Mouse (Mus musculus) heart, adult 2 months (tissue): ENCODE data around the gene Fam83d.

Experiments used
- CTCF ChIP-seq: fragments of 200-600 bp; IDR thresholded peaks from 2 replicates; pipeline ENCODE4 v1.8.1; 2022; ENCODE audit warnings: antibody characterized with exemption, mild to moderate bottlenecking, moderate library complexity
- EP300 ChIP-seq: fragments of 200-500 bp; IDR thresholded peaks from 2 replicates; pipeline ENCODE4 v1.6.1; 2011; ENCODE audit warnings: low read depth, low read length, control low read depth; ENCODE audit not compliant: insufficient read depth
- POLR2A ChIP-seq: fragments of 200-500 bp; IDR thresholded peaks from 2 replicates; pipeline ENCODE4 v1.6.1; 2011; ENCODE audit warnings: mild to moderate bottlenecking, low read depth, low read length, control low read depth; ENCODE audit not compliant: insufficient read depth

DNA sequence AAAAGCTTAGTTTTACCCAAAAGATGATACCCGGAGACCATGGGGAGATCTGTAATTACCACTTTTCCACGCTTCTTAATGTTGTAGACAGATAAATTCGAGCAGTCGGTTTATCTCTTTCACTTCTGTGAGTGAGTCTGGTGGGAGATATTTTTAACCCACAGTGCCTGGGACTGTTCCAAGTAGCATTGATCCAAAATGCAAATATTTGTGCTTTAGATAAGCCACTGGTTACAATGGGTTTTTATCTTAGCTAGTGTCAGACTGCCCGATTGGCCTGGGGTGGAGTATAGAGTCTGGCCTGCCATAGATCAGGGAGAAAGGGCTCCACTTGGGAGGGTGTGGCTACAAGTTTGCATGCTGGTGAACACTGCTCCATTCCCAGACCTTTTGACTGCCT is 878 bp downstream of the Fam83d start:
- TF ChIP-seq POLR2A (no peak), EP300 (no peak), CTCF (no peak)
